Mouse (Mus musculus) liver, embryonic 12.5 days (tissue): ENCODE measurements around the gene Fgf6. TPM values are rescaled to one million over a fixed set of nuclear protein-coding genes. Genes with fewer than 3 reads are reported as not detected.

Source experiments
- polyA plus RNA-seq: library from polyadenylated mRNA; unstranded; fragments of >200 nt; fragmentation: Nextera tagmentation; extraction: Ambion mirVana; gene quantifications from 2 replicates; pipeline ENCODE4 v1.2.1, GENCODE M21; 2016

Gene Fgf6
- polyA plus RNA-seq, 1 experiment from 2014 or later, result not detected

Other genes starting within 250 kb of the Fgf6 start
- 168 and 169 TPM in 2 replicates for gene Ndufa9, start 166.4 kb upstream of the Fgf6 start, polyA plus RNA-seq
- not detected in 2 replicates for gene Akap3, start 162.5 kb upstream of the Fgf6 start, polyA plus RNA-seq
- not detected in 2 replicates for gene Dyrk4, start 93.7 kb upstream of the Fgf6 start, polyA plus RNA-seq
- gene Rad51ap1, start 76.0 kb upstream of the Fgf6 start, polyA plus RNA-seq, result 63.3 and 67.5 TPM in 2 replicates
- 19.9 and 21.1 TPM in 2 replicates for gene D6Wsu163e, start 75.6 kb upstream of the Fgf6 start, polyA plus RNA-seq
- gene Fgf23, start 57.3 kb downstream of the Fgf6 start, polyA plus RNA-seq, result not detected in 2 replicates
- gene Tigar, start 94.0 kb downstream of the Fgf6 start, polyA plus RNA-seq, result 1.5 and 2.0 TPM in 2 replicates
- gene Ccnd2, start 136.6 kb downstream of the Fgf6 start, polyA plus RNA-seq, result 136 and 148 TPM in 2 replicates